ENCODE assay signal across 7 mouse cellular contexts in genomic region chr4:114611166-114611929, GRCm38 (mm10).
DNase-seq lines count a peak whose midpoint lies in the region; ATAC-seq and TF ChIP-seq lines count a peak whose summit lies in the region.

No protein-coding gene starts in this region.

- no peaks in the 10 kb centered on the region for H3K36me3 ChIP-seq in hindbrain, embryonic 16.5 days (ENCODE audit: control insufficient read depth, insufficient read depth, low read length)
- no peaks in the 10 kb centered on the region for H3K36me3 ChIP-seq in hindbrain, embryonic 12.5 days
- H3K36me3 ChIP-seq in embryonic facial prominence, embryonic 10.5 days (replicated peaks), result no peaks in the 10 kb centered on the region
- no peaks in the 10 kb centered on the region for H3K36me3 ChIP-seq in stomach, postnatal 0 days (ENCODE audit: control insufficient read depth, insufficient read depth, low read length)

- no peak overlapping the region for H3K27ac ChIP-seq in hindbrain, embryonic 16.5 days (ENCODE audit: low read depth, low read length)
- no peak overlapping the region for H3K27ac ChIP-seq in hindbrain, embryonic 12.5 days
- no peak overlapping the region for H3K27ac ChIP-seq in embryonic facial prominence, embryonic 10.5 days (replicated peaks)
- 0 out of 2 replicates have a peak overlapping the region, but pooled peaks have one; percentile 8 for H3K27ac ChIP-seq in stomach, postnatal 0 days (replicated peaks)

- peak; percentile 52 for DNase-seq in right cerebral cortex, postnatal 14 days
- no peak for DNase-seq in right cerebral cortex, postnatal 36 days (ENCODE audit: low spot score in 2 of 2)
- peak; percentile 30 for DNase-seq in embryonic facial prominence, embryonic 10.5 days (ENCODE audit: low spot score)
- no peak for DNase-seq in stomach, postnatal 0 days (ENCODE audit: low spot score)
- DNase-seq in Muller cell, postnatal 12 days (ENCODE audit: inconsistent ontology term), result no peak

- 76% methylated on average over 8 of the region's 8 CpGs for WGBS in hindbrain, embryonic 16.5 days
- 86% methylated on average over 8 of the region's 8 CpGs for WGBS in hindbrain, embryonic 12.5 days
- 85% methylated on average over 8 of the region's 8 CpGs for WGBS in embryonic facial prominence, embryonic 10.5 days
- 84% methylated on average over 8 of the region's 8 CpGs for WGBS in stomach, postnatal 0 days

- TF ChIP-seq CTCF in stomach, postnatal 0 days (IDR thresholded peaks at IDR 0.05; ENCODE audit: low read depth), result peak; percentile 62

- no peaks in the 10 kb centered on the region for H3K9me3 ChIP-seq in hindbrain, embryonic 16.5 days (ENCODE audit: control insufficient read depth, low read length)
- H3K9me3 ChIP-seq in hindbrain, embryonic 12.5 days (replicated peaks), result no peaks in the 10 kb centered on the region
- no peaks in the 10 kb centered on the region for H3K9me3 ChIP-seq in embryonic facial prominence, embryonic 10.5 days
- no peaks in the 10 kb centered on the region for H3K9me3 ChIP-seq in stomach, postnatal 0 days (ENCODE audit: control insufficient read depth, low read length)

- no peaks in the 10 kb centered on the region; the same call in 1 of the 2 replicates for H3K4me1 ChIP-seq in hindbrain, embryonic 16.5 days (ENCODE audit: control insufficient read depth, insufficient read depth, low read depth, low read length)
- no peaks in the 10 kb centered on the region for H3K4me1 ChIP-seq in hindbrain, embryonic 12.5 days
- H3K4me1 ChIP-seq in embryonic facial prominence, embryonic 10.5 days, result no peaks in the 10 kb centered on the region
- no peaks in the 10 kb centered on the region for H3K4me1 ChIP-seq in stomach, postnatal 0 days (replicated peaks; ENCODE audit: control insufficient read depth, insufficient read depth)

- no peak overlapping the region for H3K9ac ChIP-seq in hindbrain, embryonic 16.5 days (ENCODE audit: low read depth, low read length)
- no peak overlapping the region for H3K9ac ChIP-seq in hindbrain, embryonic 12.5 days
- H3K9ac ChIP-seq in stomach, postnatal 0 days (ENCODE audit: low read length), result no peak overlapping the region

- peak; percentile 55 for ATAC-seq in hindbrain, embryonic 16.5 days
- ATAC-seq in hindbrain, embryonic 12.5 days (ENCODE audit: low FRiP score), result no peak
- ATAC-seq in stomach, postnatal 0 days (ENCODE audit: low FRiP score, low TSS enrichment), result no peak

- TF ChIP-seq EP300 in stomach, postnatal 0 days (optimal IDR thresholded peaks at IDR 0.05), result no peak

- H3K4me3 ChIP-seq in hindbrain, embryonic 16.5 days (ENCODE audit: low read length), result no peak overlapping the region
- no peak overlapping the region for H3K4me3 ChIP-seq in hindbrain, embryonic 12.5 days
- no peak overlapping the region for H3K4me3 ChIP-seq in embryonic facial prominence, embryonic 10.5 days
- no peak overlapping the region for H3K4me3 ChIP-seq in stomach, postnatal 0 days (ENCODE audit: low read depth, low read length)

- H3K27me3 ChIP-seq in hindbrain, embryonic 16.5 days (replicated peaks; ENCODE audit: control insufficient read depth, insufficient read depth, low read length), result no peaks in the 10 kb centered on the region
- H3K27me3 ChIP-seq in hindbrain, embryonic 12.5 days, result no peaks in the 10 kb centered on the region
- no peaks in the 10 kb centered on the region for H3K27me3 ChIP-seq in embryonic facial prominence, embryonic 10.5 days (replicated peaks; ENCODE audit: low read depth, poor library complexity, severe bottlenecking)
- no peaks in the 10 kb centered on the region for H3K27me3 ChIP-seq in stomach, postnatal 0 days (ENCODE audit: control insufficient read depth, insufficient read depth, low read length)

- no peak overlapping the region for H3K4me2 ChIP-seq in hindbrain, embryonic 16.5 days (ENCODE audit: low read length)
- no peak overlapping the region for H3K4me2 ChIP-seq in hindbrain, embryonic 12.5 days (replicated peaks)
- no peak overlapping the region for H3K4me2 ChIP-seq in stomach, postnatal 0 days (replicated peaks; ENCODE audit: low read depth)

Comparison
In these comparisons a context has a peak if more than half of its experiments do, and no peak if none do; other contexts are left out.
1. DNase-seq: peak in right cerebral cortex, postnatal 14 days (single experiment) and embryonic facial prominence, embryonic 10.5 days (single experiment); none in right cerebral cortex, postnatal 36 days (0 of 2), stomach, postnatal 0 days (single experiment) and Muller cell, postnatal 12 days (single experiment).